Mouse (Mus musculus) testis, adult 2 months (tissue): ENCODE data around the gene Igsf8. TPM values are rescaled to one million over a fixed set of nuclear protein-coding genes. Genes with fewer than 3 reads are reported as not detected.
A peak's percentile ranks its signal among the peaks of the same experiment; 100 is the strongest.

ENCODE experiments used
- H3K27ac ChIP-seq: fragments of 200-500 bp; 2 replicates; pipeline ENCODE4 v1.5.1; 2012; ENCODE audit warnings: low read depth, low read length; ENCODE audit not compliant: control insufficient read depth, insufficient read depth
- H3K27me3 ChIP-seq: fragments of 200-500 bp; 2 replicates; pipeline ENCODE4 v1.6.1; 2012; ENCODE audit warnings: mild to moderate bottlenecking, low read length, moderate library complexity; ENCODE audit not compliant: control insufficient read depth, insufficient read depth
- H3K36me3 ChIP-seq: fragments of 200-500 bp; 2 replicates; pipeline ENCODE4 v1.6.1; 2012; ENCODE audit warnings: mild to moderate bottlenecking, low read length; ENCODE audit not compliant: control insufficient read depth, insufficient read depth
- H3K4me1 ChIP-seq: fragments of 200-500 bp; 2 replicates; pipeline ENCODE4 v1.6.1; 2012; ENCODE audit warnings: low read length; ENCODE audit not compliant: control insufficient read depth, insufficient read depth
- H3K4me3 ChIP-seq: fragments of 200-500 bp; 2 replicates; pipeline ENCODE4 v1.5.1; 2012; ENCODE audit warnings: low read depth, mild to moderate bottlenecking, low read length, moderate library complexity, mixed read lengths; ENCODE audit not compliant: control insufficient read depth
- CTCF ChIP-seq: fragments of 200-500 bp; IDR thresholded peaks from 2 replicates; pipeline ENCODE4 v1.5.1; 2012; ENCODE audit warnings: low read depth, mild to moderate bottlenecking, inconsistent platforms, low read length, moderate library complexity; ENCODE audit not compliant: control insufficient read depth, insufficient read depth, insufficient replicate concordance
- POLR2A ChIP-seq: fragments of 200-500 bp; IDR thresholded peaks from 2 replicates; pipeline ENCODE4 v1.6.1; 2012; ENCODE audit warnings: low read depth, mild to moderate bottlenecking, inconsistent platforms, low read length, moderate library complexity; ENCODE audit not compliant: control insufficient read depth
- polyA plus RNA-seq: library from polyadenylated mRNA; depleted of rRNA; stranded (reverse); fragments of >200 nt; gene quantifications from 2 replicates; pipeline ENCODE4 v1.2.3, GENCODE M21; 2012

Gene Igsf8
- polyA plus RNA-seq, 1 experiment = 52.2 TPM

GRCm38 (mm10) chr1:172327206-172328001, 66.0 kb downstream of the Igsf8 start:
- Histone ChIP-seq H3K27me3 (no peaks in the 10 kb centered on the region), H3K4me1 (peaks cover 25% of the 10 kb centered on the region), H3K4me3 (peak overlapping the region; percentile 44), H3K36me3 (no peaks in the 10 kb centered on the region; the same call in 1 of the 2 replicates), H3K27ac (no peak overlapping the region)
- no peak for TF ChIP-seq POLR2A
- TF ChIP-seq CTCF = no peak

- Histone ChIP-seq H3K27ac (no peak overlapping the region), H3K27me3 (no peaks in the 10 kb centered on the region), H3K36me3 (no peaks in the 10 kb centered on the region), H3K4me3 (peak overlapping the region; percentile 74; the same call in 1 of the 2 replicates), H3K4me1 (peaks cover 25% of the 10 kb centered on the region)
- no peak for TF ChIP-seq CTCF
- TF ChIP-seq POLR2A = no peak
These were observed 66.6 kb downstream of the Igsf8 start for GRCm38 (mm10) chr1:172328041-172328440.

GRCm38 (mm10) chr1:172328461-172328860, 67.0 kb downstream of the Igsf8 start:
- TF ChIP-seq POLR2A (no peak), CTCF (no peak)
- peak overlapping the region; percentile 74 for H3K4me3 ChIP-seq
- H3K27me3 ChIP-seq = no peaks in the 10 kb centered on the region
- no peak overlapping the region for H3K27ac ChIP-seq
- H3K36me3 ChIP-seq = no peaks in the 10 kb centered on the region
- peaks cover 25% of the 10 kb centered on the region for H3K4me1 ChIP-seq

- Histone ChIP-seq H3K4me3 (peak within 1 kb of the TSS; percentile 74), H3K27ac (no peak within 1 kb of the TSS), H3K36me3 (no peaks in the 10 kb centered on the region), H3K4me1 (peaks cover 25% of the 10 kb centered on the region), H3K27me3 (no peaks in the 10 kb centered on the region)
- TF ChIP-seq CTCF (no peak), POLR2A (peak; percentile 36; the same call in 1 of the 2 replicates)
These were observed 67.7 kb downstream of the Igsf8 start, which contains the start of gene Kcnj9 for GRCm38 (mm10) chr1:172329131-172329530. TSS of gene Kcnj9 (minus strand) at chr1:172329318.

- H3K27me3 ChIP-seq = no peaks in the 10 kb centered on the region
- peak overlapping the region; percentile 74; the same call in 1 of the 2 replicates for H3K4me3 ChIP-seq
- H3K4me1 ChIP-seq = peaks cover 21% of the 10 kb centered on the region
- no peaks in the 10 kb centered on the region for H3K36me3 ChIP-seq
- TF ChIP-seq CTCF = no peak
- TF ChIP-seq POLR2A = no peak
- no peak overlapping the region for H3K27ac ChIP-seq
These were observed 68.2 kb downstream of the Igsf8 start for GRCm38 (mm10) chr1:172329616-172330015.

GRCm38 (mm10) chr1:172331422-172331947, 70.0 kb downstream of the Igsf8 start:
- no peak for TF ChIP-seq CTCF
- no peak for TF ChIP-seq POLR2A
- no peaks in the 10 kb centered on the region for H3K27me3 ChIP-seq

GRCm38 (mm10) chr1:172332925-172333324, 71.5 kb downstream of the Igsf8 start:
- Histone ChIP-seq H3K4me1 (peaks cover 6% of the 10 kb centered on the region; the same call in 1 of the 2 replicates), H3K36me3 (no peaks in the 10 kb centered on the region), H3K27me3 (no peaks in the 10 kb centered on the region), H3K4me3 (no peak overlapping the region), H3K27ac (no peak overlapping the region)
- no peak for TF ChIP-seq CTCF
- no peak for TF ChIP-seq POLR2A

More at GRCm38 (mm10) chr1:172331422-172331947, 70.0 kb downstream of the Igsf8 start:
- Histone ChIP-seq H3K4me3 (no peak overlapping the region), H3K4me1 (peaks cover 16% of the 10 kb centered on the region), H3K36me3 (no peaks in the 10 kb centered on the region), H3K27ac (no peak overlapping the region)

GRCm38 (mm10) chr1:172333512-172333911, 72.1 kb downstream of the Igsf8 start:
- Histone ChIP-seq H3K4me1 (peaks cover 6% of the 10 kb centered on the region; the same call in 1 of the 2 replicates), H3K27me3 (no peaks in the 10 kb centered on the region), H3K36me3 (no peaks in the 10 kb centered on the region), H3K27ac (no peak overlapping the region), H3K4me3 (no peak overlapping the region)
- no peak for TF ChIP-seq CTCF
- TF ChIP-seq POLR2A = no peak
